Mouse (Mus musculus): ENCODE results near the gene Abhd18. TPM values are rescaled to one million over a fixed set of nuclear protein-coding genes. Genes with fewer than 3 reads are reported as not detected.
"Not testable (repeated sequence)": the region's sequence is repeated elsewhere in the genome, so short reads cannot be mapped to it uniquely, and the experiment has no call there.

The Abhd18 gene
- 5.2 and 5.8 TPM in 2 replicates for polyA plus RNA-seq (2014; fragmentation: Nextera tagmentation; extraction: Ambion mirVana)

- not testable (repeated sequence) for H3K36me3 ChIP-seq (ENCODE audit: control insufficient read depth, insufficient read depth, low read length); H3K9me3 ChIP-seq (replicated peaks; ENCODE audit: control insufficient read depth, low read length); H3K27me3 ChIP-seq (replicated peaks; ENCODE audit: control insufficient read depth, insufficient read depth, low read length); ATAC-seq; H3K4me1 ChIP-seq (ENCODE audit: control insufficient read depth, insufficient read depth, low read length); DNase-seq (ENCODE audit: low spot score)
- Histone ChIP-seq H3K4me2 (ENCODE audit: low read length) (peak within 1 kb of the TSS; percentile 60), H3K4me3 (ENCODE audit: low read depth, low read length) (peak within 1 kb of the TSS; percentile 42), H3K9ac (ENCODE audit: low read length) (peak within 1 kb of the TSS; percentile 65), H3K27ac (ENCODE audit: low read depth, low read length) (peak within 1 kb of the TSS; percentile 70)
- no CpG with 5 or more reads among the region's 4 CpGs for WGBS
These were observed at the start of gene Abhd18 for GRCm38 (mm10) chr3:40846957-40847017. Gene Abhd18, plus strand, starts transcription at chr3:40846970.

DNA sequence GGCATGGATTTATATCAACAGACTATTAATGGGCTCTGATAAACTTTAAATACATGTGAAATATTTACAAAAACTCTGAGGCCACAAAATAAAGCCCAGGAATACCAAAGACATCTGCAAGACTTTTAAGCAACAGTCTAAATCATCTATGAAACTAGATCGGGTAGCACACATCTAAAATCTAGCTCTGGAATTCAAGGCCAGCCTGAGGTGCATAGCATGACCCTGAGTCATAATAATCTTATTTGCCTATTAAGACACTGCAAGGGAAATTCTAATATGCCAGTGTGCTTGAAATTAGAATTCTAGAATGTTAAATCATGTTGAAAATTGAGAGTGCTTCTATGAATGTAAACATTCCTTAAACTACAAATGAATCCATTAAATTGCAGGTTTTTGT, 48.7 kb upstream of the Abhd18 start:
- DNase-seq (ENCODE audit: low spot score) = no peak
- H3K27ac ChIP-seq (ENCODE audit: low read depth, low read length) = no peak overlapping the region
- no peak for ATAC-seq
- 73% methylated on average over 1 of the region's 1 CpGs for WGBS
- no peak overlapping the region for H3K4me2 ChIP-seq (ENCODE audit: low read length)
- H3K9ac ChIP-seq (ENCODE audit: low read length) = no peak overlapping the region
- no peaks in the 10 kb centered on the region for H3K27me3 ChIP-seq (replicated peaks; ENCODE audit: control insufficient read depth, insufficient read depth, low read length)
- H3K9me3 ChIP-seq (replicated peaks; ENCODE audit: control insufficient read depth, low read length) = no peaks in the 10 kb centered on the region
- no peaks in the 10 kb centered on the region for H3K4me1 ChIP-seq (ENCODE audit: control insufficient read depth, insufficient read depth, low read length)
- H3K36me3 ChIP-seq (ENCODE audit: control insufficient read depth, insufficient read depth, low read length) = peaks cover 4% of the 10 kb centered on the region; the same call in 1 of the 2 replicates
- no peak overlapping the region for H3K4me3 ChIP-seq (ENCODE audit: low read depth, low read length)

- DNase-seq (ENCODE audit: low spot score) (peak; percentile 70), ATAC-seq (no peak)
- Histone ChIP-seq H3K9me3 (replicated peaks; ENCODE audit: control insufficient read depth, low read length) (no peaks in the 10 kb centered on the region), H3K36me3 (ENCODE audit: control insufficient read depth, insufficient read depth, low read length) (peaks cover 7% of the 10 kb centered on the region; the same call in 1 of the 2 replicates), H3K4me2 (ENCODE audit: low read length) (no peak overlapping the region), H3K4me1 (ENCODE audit: control insufficient read depth, insufficient read depth, low read length) (no peaks in the 10 kb centered on the region), H3K9ac (ENCODE audit: low read length) (no peak overlapping the region), H3K4me3 (ENCODE audit: low read depth, low read length) (no peak overlapping the region), H3K27ac (ENCODE audit: low read depth, low read length) (no peak overlapping the region), H3K27me3 (replicated peaks; ENCODE audit: control insufficient read depth, insufficient read depth, low read length) (no peaks in the 10 kb centered on the region)
- 38% methylated on average over 7 of the region's 7 CpGs for WGBS
These were observed 48.3 kb upstream of the Abhd18 start for GRCm38 (mm10) chr3:40798500-40798899.

GRCm38 (mm10) chr3:40799530-40800372, 47.0 kb upstream of the Abhd18 start, which contains the start of gene Plk4:
Gene Plk4, plus strand, starts transcription at chr3:40800019.
- Histone ChIP-seq H3K4me2 (ENCODE audit: low read length) (peak within 1 kb of the TSS; percentile 91), H3K36me3 (ENCODE audit: control insufficient read depth, insufficient read depth, low read length) (peaks cover 9% of the 10 kb centered on the region; the same call in 1 of the 2 replicates), H3K9me3 (replicated peaks; ENCODE audit: control insufficient read depth, low read length) (no peaks in the 10 kb centered on the region), H3K4me3 (ENCODE audit: low read depth, low read length) (peak within 1 kb of the TSS; percentile 92), H3K27ac (ENCODE audit: low read depth, low read length) (peak within 1 kb of the TSS; percentile 60; the same call in 1 of the 2 replicates), H3K9ac (ENCODE audit: low read length) (peak within 1 kb of the TSS; percentile 79), H3K4me1 (ENCODE audit: control insufficient read depth, insufficient read depth, low read length) (no peaks in the 10 kb centered on the region), H3K27me3 (replicated peaks; ENCODE audit: control insufficient read depth, insufficient read depth, low read length) (no peaks in the 10 kb centered on the region)
- ATAC-seq (peak; percentile 97), DNase-seq (ENCODE audit: low spot score) (peak; percentile 99)
- WGBS = 2% methylated on average over 66 of the region's 66 CpGs

DNA sequence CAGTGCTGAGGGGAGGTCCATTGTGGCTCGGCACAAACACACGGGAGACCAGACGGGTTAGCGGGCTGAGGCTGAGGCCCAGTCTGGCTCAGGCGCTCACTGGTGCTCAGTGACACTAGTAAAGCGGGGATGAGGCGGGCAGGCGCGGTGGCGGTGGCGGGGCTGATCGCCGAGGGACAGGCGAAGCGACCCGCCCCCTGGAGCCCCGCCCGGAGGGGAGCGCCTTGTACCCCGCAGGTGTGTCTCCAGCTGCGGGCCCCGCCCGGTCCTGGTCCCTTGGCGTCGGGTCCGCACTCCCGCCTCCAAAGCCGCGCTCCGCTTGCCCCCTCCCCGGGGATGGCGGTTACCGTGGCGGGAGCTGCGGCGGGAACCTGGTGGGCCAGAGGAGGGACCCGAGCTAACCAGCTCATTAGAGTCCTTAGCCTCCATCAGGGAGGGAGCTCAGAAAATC, 46.4 kb upstream of the Abhd18 start:
- Histone ChIP-seq H3K9ac (ENCODE audit: low read length) (peak overlapping the region; percentile 79), H3K36me3 (ENCODE audit: control insufficient read depth, insufficient read depth, low read length) (peaks cover 15% of the 10 kb centered on the region), H3K27me3 (replicated peaks; ENCODE audit: control insufficient read depth, insufficient read depth, low read length) (no peaks in the 10 kb centered on the region), H3K4me2 (ENCODE audit: low read length) (peak overlapping the region; percentile 91), H3K27ac (ENCODE audit: low read depth, low read length) (peak overlapping the region; percentile 60; the same call in 1 of the 2 replicates), H3K4me1 (ENCODE audit: control insufficient read depth, insufficient read depth, low read length) (no peaks in the 10 kb centered on the region), H3K9me3 (replicated peaks; ENCODE audit: control insufficient read depth, low read length) (no peaks in the 10 kb centered on the region), H3K4me3 (ENCODE audit: low read depth, low read length) (peak overlapping the region; percentile 92)
- DNase-seq (ENCODE audit: low spot score) (peak; percentile 46), ATAC-seq (peak; percentile 78)
- WGBS = 0% methylated on average over 30 of the region's 37 CpGs

GRCm38 (mm10) chr3:40806871-40807270, 39.9 kb upstream of the Abhd18 start:
- WGBS = 67% methylated on average over 2 of the region's 2 CpGs
- Histone ChIP-seq H3K9me3 (replicated peaks; ENCODE audit: control insufficient read depth, low read length) (no peaks in the 10 kb centered on the region), H3K4me3 (ENCODE audit: low read depth, low read length) (no peak overlapping the region), H3K9ac (ENCODE audit: low read length) (no peak overlapping the region), H3K4me1 (ENCODE audit: control insufficient read depth, insufficient read depth, low read length) (no peaks in the 10 kb centered on the region), H3K27me3 (replicated peaks; ENCODE audit: control insufficient read depth, insufficient read depth, low read length) (no peaks in the 10 kb centered on the region), H3K27ac (ENCODE audit: low read depth, low read length) (no peak overlapping the region), H3K36me3 (ENCODE audit: control insufficient read depth, insufficient read depth, low read length) (peaks cover 54% of the 10 kb centered on the region), H3K4me2 (ENCODE audit: low read length) (no peak overlapping the region)
- ATAC-seq (no peak), DNase-seq (ENCODE audit: low spot score) (no peak)

- H3K4me2 ChIP-seq (ENCODE audit: low read length) = no peak overlapping the region
- H3K27ac ChIP-seq (ENCODE audit: low read depth, low read length) = no peak overlapping the region
- no peak overlapping the region for H3K4me3 ChIP-seq (ENCODE audit: low read depth, low read length)
- no peaks in the 10 kb centered on the region for H3K27me3 ChIP-seq (replicated peaks; ENCODE audit: control insufficient read depth, insufficient read depth, low read length)
- H3K4me1 ChIP-seq (ENCODE audit: control insufficient read depth, insufficient read depth, low read length) = no peaks in the 10 kb centered on the region
- no peak overlapping the region for H3K9ac ChIP-seq (ENCODE audit: low read length)
- peaks cover 60% of the 10 kb centered on the region for H3K36me3 ChIP-seq (ENCODE audit: control insufficient read depth, insufficient read depth, low read length)
- H3K9me3 ChIP-seq (replicated peaks; ENCODE audit: control insufficient read depth, low read length) = no peaks in the 10 kb centered on the region
- DNase-seq (ENCODE audit: low spot score) = no peak
- 91% methylated on average over 10 of the region's 10 CpGs for WGBS
- no peak for ATAC-seq
These were observed 38.1 kb upstream of the Abhd18 start for GRCm38 (mm10) chr3:40808686-40809085.

DNA sequence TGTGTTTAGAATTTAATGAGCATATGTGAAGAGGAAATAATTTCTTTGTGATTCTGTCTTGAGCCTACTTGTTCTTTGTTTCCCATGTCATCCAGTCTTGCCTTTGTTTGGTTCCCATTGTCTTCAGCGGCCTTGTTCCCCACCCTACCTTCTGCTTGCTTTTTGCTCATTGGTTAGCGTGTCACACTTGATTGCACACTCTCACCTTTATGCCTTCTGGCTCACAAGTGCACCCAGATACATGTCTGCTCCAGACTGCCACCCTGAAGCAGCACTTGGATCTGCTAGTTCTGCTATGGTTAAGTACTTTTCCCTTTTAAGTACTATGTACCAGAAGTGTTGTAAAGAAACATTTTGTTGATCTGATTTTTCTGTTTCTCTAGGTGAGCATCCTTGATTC, 36.9 kb upstream of the Abhd18 start:
- H3K36me3 ChIP-seq (ENCODE audit: control insufficient read depth, insufficient read depth, low read length) = peaks cover 65% of the 10 kb centered on the region
- no peak overlapping the region for H3K9ac ChIP-seq (ENCODE audit: low read length)
- DNase-seq (ENCODE audit: low spot score) (peak; percentile 1), ATAC-seq (no peak)
- H3K27ac ChIP-seq (ENCODE audit: low read depth, low read length) = no peak overlapping the region
- no peak overlapping the region for H3K4me2 ChIP-seq (ENCODE audit: low read length)
- H3K4me1 ChIP-seq (ENCODE audit: control insufficient read depth, insufficient read depth, low read length) = no peaks in the 10 kb centered on the region
- H3K4me3 ChIP-seq (ENCODE audit: low read depth, low read length) = no peak overlapping the region
- H3K9me3 ChIP-seq (replicated peaks; ENCODE audit: control insufficient read depth, low read length) = no peaks in the 10 kb centered on the region
- no peaks in the 10 kb centered on the region for H3K27me3 ChIP-seq (replicated peaks; ENCODE audit: control insufficient read depth, insufficient read depth, low read length)
- 58% methylated on average over 2 of the region's 2 CpGs for WGBS

GRCm38 (mm10) chr3:40813275-40813674, 33.5 kb upstream of the Abhd18 start:
- H3K4me1 ChIP-seq (ENCODE audit: control insufficient read depth, insufficient read depth, low read length) = no peaks in the 10 kb centered on the region

More at GRCm38 (mm10) chr3:40813275-40813674, 33.5 kb upstream of the Abhd18 start:
- Histone ChIP-seq H3K27me3 (replicated peaks; ENCODE audit: control insufficient read depth, insufficient read depth, low read length) (no peaks in the 10 kb centered on the region), H3K4me2 (ENCODE audit: low read length) (no peak overlapping the region), H3K27ac (ENCODE audit: low read depth, low read length) (no peak overlapping the region), H3K4me3 (ENCODE audit: low read depth, low read length) (no peak overlapping the region), H3K9ac (ENCODE audit: low read length) (no peak overlapping the region), H3K9me3 (replicated peaks; ENCODE audit: control insufficient read depth, low read length) (no peaks in the 10 kb centered on the region), H3K36me3 (ENCODE audit: control insufficient read depth, insufficient read depth, low read length) (peaks cover 65% of the 10 kb centered on the region)
- no peak for ATAC-seq
- WGBS = 96% methylated on average over 2 of the region's 2 CpGs
- DNase-seq (ENCODE audit: low spot score) = no peak

Data from forebrain, embryonic 14.5 days (tissue).